Mouse (Mus musculus) frontal cortex, postnatal 25 days (tissue): Measurements from ENCODE around the gene Tmem252.

Source experiments
- DNase-seq, 2 experiments: peaks; one replicate each; pipeline ENCODE4 v3.0.0; 2022; ENCODE audit warnings: low spot score in 2 of 2

Tmem252 gene

GRCm38 (mm10) chr19:24724362-24724761, 50.6 kb downstream of the Tmem252 start:
- no peak for DNase-seq

GRCm38 (mm10) chr19:24730661-24731060, 56.9 kb downstream of the Tmem252 start:
- no peak for DNase-seq
